Mouse (Mus musculus) midbrain, postnatal 0 days (tissue): ENCODE measurements around the gene Dok1. TPM values are rescaled to one million over a fixed set of nuclear protein-coding genes. Genes with fewer than 3 reads are reported as not detected.

Source experiments
- ATAC-seq: fragments of 200-750 bp; cut with Nextera tagmentation; 2 replicates; pipeline ENCODE4 v1.8.0; 2017; ENCODE audit warnings: moderate number of reproducible peaks, mild to moderate bottlenecking, moderate TSS enrichment, moderate library complexity; ENCODE audit not compliant: low FRiP score
- DNase-seq: peaks from one replicate; pipeline ENCODE4 v3.0.0-alpha.2; 2015; ENCODE audit warnings: low spot score
- H3K27ac ChIP-seq: fragments of 300-500 bp; sonication (generic); 2 replicates; pipeline ENCODE4 v1.5.1; 2014; ENCODE audit warnings: low read depth, mild to moderate bottlenecking, low read length, mixed read lengths
- H3K27me3 ChIP-seq: fragments of 300-500 bp; sonication (generic); 2 replicates; pipeline ENCODE4 v1.6.1; 2014; ENCODE audit warnings: low read length, control low read depth, mixed read lengths; ENCODE audit not compliant: insufficient read depth
- H3K36me3 ChIP-seq: fragments of 300-500 bp; sonication (generic); 2 replicates; pipeline ENCODE4 v1.6.1; 2014; ENCODE audit warnings: low read length, control low read depth, mixed read lengths; ENCODE audit not compliant: insufficient read depth
- H3K4me1 ChIP-seq: fragments of 300-500 bp; sonication (generic); 2 replicates; pipeline ENCODE4 v1.6.1; 2014; ENCODE audit warnings: mild to moderate bottlenecking, control low read depth, antibody characterized with exemption, low read length, mixed read lengths; ENCODE audit not compliant: insufficient read depth
- H3K4me2 ChIP-seq: fragments of 300-500 bp; sonication (generic); 2 replicates; pipeline ENCODE4 v1.6.1; 2014; ENCODE audit warnings: low read depth, mild to moderate bottlenecking, low read length, mixed read lengths; ENCODE audit not compliant: poor library complexity, severe bottlenecking
- H3K4me3 ChIP-seq: fragments of 300-500 bp; sonication (generic); 2 replicates; pipeline ENCODE4 v1.5.1; 2014; ENCODE audit warnings: low read depth, mild to moderate bottlenecking, low read length, moderate library complexity
- H3K9ac ChIP-seq: fragments of 300-500 bp; sonication (generic); replicated peaks from 2 replicates; pipeline ENCODE4 v1.6.1; 2014; ENCODE audit warnings: mild to moderate bottlenecking, low read length, moderate library complexity, mixed read lengths; ENCODE audit not compliant: poor library complexity, severe bottlenecking
- H3K9me3 ChIP-seq: fragments of 300-500 bp; sonication (generic); 2 replicates; pipeline ENCODE4 v1.6.1; 2016; ENCODE audit warnings: low read length, control low read depth
- CTCF ChIP-seq: IDR thresholded peaks from 2 replicates; pipeline ENCODE4 v1.5.1; 2016; ENCODE audit warnings: antibody characterized with exemption, mild to moderate bottlenecking
- WGBS: fragments of 180-500 bp; shearing (Covaris S2); extraction: QIAGEN DNeasy Blood & Tissue Kit; methylation state at CpG from one replicate; pipeline ENCODE4 v1.1.7; 2014; 5-methylcytosine and 5-hydroxymethylcytosine counted together
- polyA plus RNA-seq: library from polyadenylated mRNA; unstranded; fragments of >200 nt; fragmentation: Nextera tagmentation; extraction: Ambion mirVana; gene quantifications from 2 replicates; pipeline ENCODE4 v1.2.1, GENCODE M21; 2015
- total RNA-seq: library from RNA; depleted of rRNA; stranded (reverse); fragments of >200 nt; gene quantifications from 2 replicates; pipeline ENCODE4 v1.2.3, GENCODE M21; 2014

The Dok1 gene
- total and polyA plus RNA-seq, 2 experiments from 2014 or later: 1.1 to 3.9 TPM

DNA sequence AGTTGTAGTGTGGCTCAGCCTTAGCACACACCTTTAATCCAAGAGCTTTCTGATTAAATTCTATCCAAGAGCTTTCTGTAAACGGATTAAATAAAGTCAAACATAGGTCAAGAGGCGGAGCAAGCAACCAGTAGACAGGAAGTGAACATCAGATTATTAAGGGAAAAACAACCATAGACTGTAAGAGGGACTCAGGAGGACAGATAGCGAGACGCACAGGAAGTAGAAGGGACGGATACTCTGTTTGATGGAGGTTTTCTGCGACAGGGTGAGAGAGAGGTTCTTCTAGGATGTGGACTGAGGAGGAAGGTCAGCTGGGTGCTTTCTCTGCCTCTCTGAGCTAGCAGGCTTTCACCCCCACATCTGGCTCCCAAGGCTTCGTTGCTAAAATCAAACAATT lies 23.3 kb downstream of the Dok1 start:
- Histone ChIP-seq H3K36me3 (no peaks in the 10 kb centered on the region), H3K27me3 (no peaks in the 10 kb centered on the region), H3K27ac (no peak overlapping the region), H3K4me1 (no peaks in the 10 kb centered on the region), H3K4me2 (no peak overlapping the region), H3K4me3 (no peak overlapping the region), H3K9ac (no peak overlapping the region), H3K9me3 (no peaks in the 10 kb centered on the region)
- no peak for TF ChIP-seq CTCF
- ATAC-seq (no peak), DNase-seq (no peak)
- 81% methylated on average over 7 of the region's 7 CpGs for WGBS

DNA sequence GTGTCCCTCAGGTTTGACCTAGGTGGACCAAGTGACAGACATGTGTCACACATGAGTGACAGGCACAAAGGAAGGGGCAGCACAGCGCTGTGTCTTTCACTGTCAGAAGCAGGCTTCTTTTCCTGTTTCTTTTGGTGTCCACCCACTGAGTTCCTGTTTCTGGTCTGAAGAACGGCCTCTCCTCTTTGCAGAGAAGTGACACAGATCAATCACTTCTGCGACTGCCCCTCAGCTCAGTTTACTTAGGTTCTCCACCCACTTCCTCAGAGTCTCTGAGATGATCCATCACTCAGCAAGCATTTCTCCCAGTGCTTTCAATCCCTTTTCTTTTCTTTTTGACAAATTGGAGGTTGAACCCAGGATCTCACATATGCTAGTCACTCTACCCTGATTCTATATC lies 24.6 kb downstream of the Dok1 start:
- no peak for ATAC-seq
- 62% methylated on average over 3 of the region's 3 CpGs for WGBS
- TF ChIP-seq CTCF: no peak
- Histone ChIP-seq H3K27ac (no peak overlapping the region), H3K4me1 (no peaks in the 10 kb centered on the region), H3K9me3 (no peaks in the 10 kb centered on the region), H3K4me2 (no peak overlapping the region), H3K27me3 (no peaks in the 10 kb centered on the region), H3K36me3 (no peaks in the 10 kb centered on the region), H3K9ac (no peak overlapping the region), H3K4me3 (no peak overlapping the region)
- no peak for DNase-seq

DNA sequence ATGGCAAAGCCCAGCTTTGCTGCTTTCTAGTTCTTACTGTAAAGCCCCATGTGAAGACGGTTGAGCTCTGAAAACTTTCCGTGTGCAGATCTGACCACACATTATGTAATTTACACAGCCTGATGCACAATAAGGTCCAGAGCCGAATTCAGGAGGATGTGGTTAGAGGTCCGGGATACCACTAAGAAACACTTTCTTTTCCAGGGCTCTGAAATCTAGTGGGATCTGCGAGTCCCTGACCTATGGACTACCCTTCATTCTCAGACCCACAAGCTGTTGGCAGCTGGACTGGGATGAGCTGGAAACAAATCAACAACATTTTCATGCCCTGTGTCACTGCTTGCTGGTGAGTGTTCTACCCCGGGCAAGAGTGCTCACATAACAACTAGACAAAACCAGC lies 27.2 kb downstream of the Dok1 start:
- H3K4me1 ChIP-seq: no peaks in the 10 kb centered on the region
- 84% methylated on average over 6 of the region's 6 CpGs for WGBS
- DNase-seq (no peak), ATAC-seq (no peak)
- no peaks in the 10 kb centered on the region for H3K9me3 ChIP-seq
- no peak overlapping the region for H3K9ac ChIP-seq
- no peak overlapping the region for H3K4me2 ChIP-seq
- no peak for TF ChIP-seq CTCF
- H3K36me3 ChIP-seq: no peaks in the 10 kb centered on the region
- no peaks in the 10 kb centered on the region for H3K27me3 ChIP-seq
- no peak overlapping the region for H3K27ac ChIP-seq
- no peak overlapping the region for H3K4me3 ChIP-seq

DNA sequence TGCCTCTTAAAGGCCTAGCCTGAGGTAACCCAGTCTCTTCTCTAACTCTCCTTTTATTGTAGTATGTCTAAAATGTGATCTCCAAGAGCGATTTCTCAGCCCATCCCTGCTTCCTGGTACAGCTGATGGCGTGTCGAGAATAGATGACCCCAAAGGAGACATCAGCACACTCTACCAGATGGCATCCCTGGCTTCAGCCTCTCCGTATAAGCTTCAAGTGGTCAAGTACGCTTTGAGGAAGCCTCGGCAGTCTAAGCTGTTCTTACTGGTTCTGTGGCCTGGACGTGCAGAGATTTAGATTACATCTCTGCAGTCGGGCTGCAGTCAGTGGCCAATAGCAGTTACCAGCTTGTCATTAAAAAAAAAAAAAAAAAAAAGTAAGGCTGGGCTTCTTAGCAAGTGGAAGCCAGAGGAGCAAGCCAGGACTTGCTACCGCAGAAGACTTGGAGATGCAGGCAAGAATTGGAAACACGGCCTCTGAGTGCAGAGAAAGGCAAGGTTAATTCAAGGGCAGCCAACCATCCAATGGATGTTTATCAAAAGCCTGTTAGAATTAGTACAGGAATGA lies 27.7 kb downstream of the Dok1 start:
- no peak overlapping the region for H3K4me2 ChIP-seq
- no peak overlapping the region for H3K9ac ChIP-seq
- no peak overlapping the region for H3K27ac ChIP-seq
- no peaks in the 10 kb centered on the region for H3K4me1 ChIP-seq
- no peak for DNase-seq
- no peak for TF ChIP-seq CTCF
- 81% methylated on average over 10 of the region's 10 CpGs for WGBS
- ATAC-seq: no peak
- no peaks in the 10 kb centered on the region for H3K36me3 ChIP-seq
- H3K9me3 ChIP-seq: no peaks in the 10 kb centered on the region
- no peaks in the 10 kb centered on the region for H3K27me3 ChIP-seq
- no peak overlapping the region for H3K4me3 ChIP-seq

- no peak overlapping the region for H3K27ac ChIP-seq
- no peaks in the 10 kb centered on the region for H3K36me3 ChIP-seq
- no peak for DNase-seq
- no peak for ATAC-seq
- no peak overlapping the region for H3K4me3 ChIP-seq
- no peak overlapping the region for H3K9ac ChIP-seq
- no peaks in the 10 kb centered on the region for H3K4me1 ChIP-seq
- H3K27me3 ChIP-seq: no peaks in the 10 kb centered on the region
- TF ChIP-seq CTCF: no peak
- H3K4me2 ChIP-seq: no peak overlapping the region
- WGBS: 58% methylated on average over 7 of the region's 7 CpGs
- H3K9me3 ChIP-seq: no peaks in the 10 kb centered on the region
Observed at GRCm38 (mm10) chr6:83004872-83005271, 28.4 kb downstream of the Dok1 start.

DNA sequence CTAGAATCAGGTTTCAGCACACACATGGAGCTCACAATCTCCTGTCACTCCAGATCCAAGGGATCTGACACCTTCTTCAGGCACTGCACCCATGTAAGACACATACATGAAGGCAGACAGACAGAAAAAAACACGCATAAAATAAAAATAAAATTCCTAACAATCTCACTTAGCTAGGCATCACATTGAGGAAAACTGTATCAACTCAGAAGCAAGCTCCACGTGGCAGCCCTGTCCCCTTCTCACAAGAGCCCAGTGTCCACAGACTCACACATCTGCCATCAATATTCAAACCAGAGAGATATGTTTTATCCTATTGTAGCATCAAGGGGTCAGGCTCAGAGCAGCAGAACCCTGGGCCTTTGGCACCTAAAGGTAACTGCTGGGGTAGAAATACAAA lies 29.0 kb downstream of the Dok1 start:
- no peak for TF ChIP-seq CTCF
- ATAC-seq (no peak), DNase-seq (no peak)
- WGBS: 77% methylated on average over 2 of the region's 2 CpGs
- no peak overlapping the region for H3K9ac ChIP-seq
- no peaks in the 10 kb centered on the region for H3K4me1 ChIP-seq
- no peaks in the 10 kb centered on the region for H3K36me3 ChIP-seq
- no peak overlapping the region for H3K27ac ChIP-seq
- H3K9me3 ChIP-seq: no peaks in the 10 kb centered on the region
- no peak overlapping the region for H3K4me2 ChIP-seq
- H3K27me3 ChIP-seq: no peaks in the 10 kb centered on the region
- H3K4me3 ChIP-seq: no peak overlapping the region
